Mouse (Mus musculus) heart, embryonic 14.5 days (tissue): ENCODE measurements around the gene Wdr82. TPM values are rescaled to one million over a fixed set of nuclear protein-coding genes. Genes with fewer than 3 reads are reported as not detected.

Source experiments
- ATAC-seq: fragments of 200-750 bp; cut with Nextera tagmentation; 2 replicates; pipeline ENCODE4 v1.8.0; 2017; ENCODE audit warnings: low read depth, moderate TSS enrichment; ENCODE audit not compliant: insufficient number of reproducible peaks, insufficient read depth, low FRiP score
- H3K27ac ChIP-seq, 2 experiments: fragments of 200-500 bp in 1 of 2; fragments of 300-500 bp in 1 of 2; sonication (generic) in 1 of 2; replicated peaks in 1 of 2; 2 replicates each; pipeline ENCODE4 v1.5.1; 2012 to 2014; ENCODE audit warnings: low read depth in 2 of 2, low read length in 2 of 2, control low read depth in 1 of 2, mild to moderate bottlenecking in 1 of 2, mixed read lengths in 1 of 2; ENCODE audit not compliant: control insufficient read depth in 1 of 2, insufficient read depth in 1 of 2
- H3K27me3 ChIP-seq: fragments of 300-500 bp; sonication (generic); 2 replicates; pipeline ENCODE4 v1.6.1; 2014; ENCODE audit warnings: mild to moderate bottlenecking, low read length, control low read depth; ENCODE audit not compliant: control insufficient read depth, insufficient read depth
- H3K36me3 ChIP-seq: fragments of 300-500 bp; sonication (generic); 2 replicates; pipeline ENCODE4 v1.6.1; 2014; ENCODE audit warnings: mild to moderate bottlenecking, control low read depth, low read length, mixed read lengths; ENCODE audit not compliant: control insufficient read depth, insufficient read depth
- H3K4me1 ChIP-seq, 2 experiments: fragments of 200-500 bp in 1 of 2; fragments of 300-500 bp in 1 of 2; sonication (generic) in 1 of 2; 2 replicates each; pipeline ENCODE4 v1.6.1; 2012 to 2014; ENCODE audit warnings: low read length in 2 of 2, control low read depth in 1 of 2, mixed read lengths in 1 of 2; ENCODE audit not compliant: control insufficient read depth in 2 of 2, insufficient read depth in 2 of 2
- H3K4me2 ChIP-seq: fragments of 300-500 bp; sonication (generic); 2 replicates; pipeline ENCODE4 v1.6.1; 2014; ENCODE audit warnings: mild to moderate bottlenecking, low read length
- H3K4me3 ChIP-seq, 2 experiments: fragments of 200-500 bp in 1 of 2; fragments of 300-500 bp in 1 of 2; sonication (generic) in 1 of 2; 2 replicates each; pipeline ENCODE4 v1.5.1; 2012 to 2014; ENCODE audit warnings: low read length in 2 of 2, mild to moderate bottlenecking in 2 of 2, control low read depth in 1 of 2, low read depth in 1 of 2, moderate library complexity in 1 of 2; ENCODE audit not compliant: control insufficient read depth in 1 of 2, insufficient read depth in 1 of 2
- H3K9ac ChIP-seq: fragments of 300-500 bp; sonication (generic); 2 replicates; pipeline ENCODE4 v1.6.1; 2014; ENCODE audit warnings: mild to moderate bottlenecking, low read length
- H3K9me3 ChIP-seq: fragments of 300-500 bp; sonication (generic); 2 replicates; pipeline ENCODE4 v1.6.1; 2016; ENCODE audit warnings: low read length, control low read depth; ENCODE audit not compliant: control insufficient read depth
- WGBS: fragments of 180-500 bp; shearing (Covaris S2); extraction: QIAGEN DNeasy Blood & Tissue Kit; methylation state at CpG from one replicate; pipeline ENCODE4 v1.1.7; 2014; 5-methylcytosine and 5-hydroxymethylcytosine counted together
- microRNA counts: library from miRNA; unstranded; fragments of <30 nt; microRNA quantifications from one replicate; lab custom pipeline; 2016
- microRNA-seq: library from miRNA; unstranded; fragments of <30 nt; microRNA quantifications from one replicate; pipeline ENCODE4, GENCODE M21; 2016
- polyA plus RNA-seq: library from polyadenylated mRNA; unstranded; fragments of >200 nt; fragmentation: Nextera tagmentation; extraction: Ambion mirVana; gene quantifications from 2 replicates; pipeline ENCODE4 v1.2.1, GENCODE M21; 2014

The Wdr82 gene
- polyA plus RNA-seq, 1 experiment from 2014 or later: 22.6 TPM

DNA sequence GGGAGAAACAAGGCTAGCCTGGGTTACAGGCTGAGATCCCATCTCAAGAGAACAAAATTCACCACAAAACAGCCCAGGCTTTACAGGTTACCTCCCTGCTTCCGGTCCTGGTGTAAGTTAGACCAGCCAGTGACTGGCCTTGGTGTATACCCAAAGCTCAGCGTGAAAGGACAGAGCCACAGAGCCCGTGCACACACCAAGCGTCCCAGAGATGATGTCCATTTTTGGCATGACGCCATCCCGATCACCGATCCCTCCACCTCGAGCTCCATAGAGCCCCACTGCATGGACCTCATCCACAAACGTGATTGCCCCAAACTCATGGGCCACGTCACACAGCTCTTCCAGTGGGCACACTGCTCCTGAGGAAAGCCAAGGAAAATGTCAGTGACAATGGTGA is 67.2 kb downstream of the Wdr82 start:
- 89% methylated on average over 10 of the region's 10 CpGs for WGBS
- peaks cover 8% of the 10 kb centered on the region in 2 experiments for H3K4me1 ChIP-seq
- peaks cover 100% of the 10 kb centered on the region for H3K36me3 ChIP-seq
- no peak overlapping the region for H3K27ac ChIP-seq
- H3K27me3 ChIP-seq: no peaks in the 10 kb centered on the region
- no peak for ATAC-seq
- H3K4me2 ChIP-seq: no peak overlapping the region
- no peak overlapping the region for H3K4me3 ChIP-seq
- H3K9ac ChIP-seq: no peak overlapping the region
- H3K9me3 ChIP-seq: no peaks in the 10 kb centered on the region

MicroRNAs within 50 kb of the gene (microRNA counts, 519-probe panel; counts per million panel counts)
- 8,448 counts per million, percentile 98 among the panel's probes with 10 or more counts for microRNA mmu-let-7g (lab: Ali Mortazavi, UCI)

Small RNA genes within 50 kb of the gene (microRNA-seq; reads per million reads assigned to microRNA genes)
- gene Mir135a-1: not detected
- 52,610 reads per million, percentile 99 among the genes with 10 or more reads in this experiment for gene Mirlet7g

Other genes starting within 250 kb of the Wdr82 start
- 0.05 TPM in 1 of 2 replicates, not detected in the other for gene Col6a5, start 210.3 kb upstream of the Wdr82 start, polyA plus RNA-seq
- gene Col6a4, start 74.1 kb upstream of the Wdr82 start, polyA plus RNA-seq: 0.16 TPM in 1 of 2 replicates, not detected in the other
- 0.73 and 1.0 TPM in 2 replicates for gene Glyctk, start 12.8 kb upstream of the Wdr82 start, polyA plus RNA-seq
- gene Ppm1m, start 28.8 kb downstream of the Wdr82 start, polyA plus RNA-seq: 19.1 and 19.4 TPM in 2 replicates
- gene Twf2, start 32.2 kb downstream of the Wdr82 start, polyA plus RNA-seq: 45.5 and 48.8 TPM in 2 replicates
- gene Tlr9, start 51.7 kb downstream of the Wdr82 start, polyA plus RNA-seq: 0.05 and 0.09 TPM in 2 replicates
- gene Alas1, start 77.7 kb downstream of the Wdr82 start, polyA plus RNA-seq: 162 and 181 TPM in 2 replicates
- gene Poc1a, start 110.1 kb downstream of the Wdr82 start, polyA plus RNA-seq: 24.0 and 24.3 TPM in 2 replicates
- 16.4 and 19.8 TPM in 2 replicates for gene Dusp7, start 197.7 kb downstream of the Wdr82 start, polyA plus RNA-seq